Comparison of ENCODE assay signal across 7 mouse cellular contexts in genomic region chr2:93068942-93069341, GRCm38 (mm10). TPM values are rescaled to one million over a fixed set of nuclear protein-coding genes. Genes with fewer than 3 reads are reported as not detected.
DNase-seq lines count a peak whose midpoint lies in the region; ATAC-seq and TF ChIP-seq lines count a peak whose summit lies in the region.

No protein-coding gene starts in this region.

- no peak overlapping the region for H3K9ac ChIP-seq in MEL (ENCODE audit: control insufficient read depth, low read depth, low read length, poor library complexity, severe bottlenecking)
- H3K9ac ChIP-seq in midbrain, postnatal 0 days (replicated peaks; ENCODE audit: low read length, poor library complexity, severe bottlenecking) = no peak overlapping the region

- 37% methylated on average over 2 of the region's 2 CpGs for WGBS in midbrain, postnatal 0 days

- peak; percentile 74 for TF ChIP-seq RAD21 in MEL (IDR thresholded peaks at IDR 0.05; ENCODE audit: low read depth, low read length)

- H3K27me3 ChIP-seq in MEL (ENCODE audit: control insufficient read depth in 1 of 2, insufficient read depth in 2 of 2, low read length in 2 of 2) = no peaks in the 10 kb centered on the region
- no peaks in the 10 kb centered on the region for H3K27me3 ChIP-seq in midbrain, postnatal 0 days (ENCODE audit: insufficient read depth, low read length)

- H3K9me3 ChIP-seq in MEL (replicated peaks; ENCODE audit: insufficient read depth, low read length) = no peaks in the 10 kb centered on the region
- H3K9me3 ChIP-seq in midbrain, postnatal 0 days (ENCODE audit: low read length) = no peaks in the 10 kb centered on the region

- ATAC-seq in cerebellum, adult (ENCODE audit: insufficient number of reproducible peaks, low FRiP score, low TSS enrichment) = peak; percentile 46
- peak; percentile 40 to 80; a peak in 2 of 4 replicates for ATAC-seq in hematopoietic stem cell, adult 5-6 weeks (replicated peaks in 1 of 2; ENCODE audit: insufficient read depth in 1 of 2, low FRiP score in 2 of 2, low TSS enrichment in 1 of 2, low read depth in 1 of 2, poor library complexity in 2 of 2, severe bottlenecking in 2 of 2)
- ATAC-seq in midbrain, postnatal 0 days (ENCODE audit: low FRiP score) = 0 out of 2 replicates have a peak, but pooled peaks have one; percentile 39

- TF ChIP-seq POLR2A in MEL (IDR thresholded peaks at IDR 0.05; ENCODE audit: control insufficient read depth in 1 of 2, insufficient read depth in 1 of 2, low read depth in 1 of 2, low read length in 2 of 2, poor library complexity in 1 of 2) = no peak

- DNase-seq in left cerebral cortex, postnatal 10 days (ENCODE audit: extremely low spot score in 1 of 2, low spot score in 2 of 2) = peak; percentile 31 to 39
- DNase-seq in left cerebral cortex, postnatal 4 days = no peak
- DNase-seq in MEL (ENCODE audit: low read depth, low spot score) = peak; percentile 38
- DNase-seq in midbrain, postnatal 0 days (ENCODE audit: low spot score) = peak; percentile 78
- no peak for DNase-seq in ovary, adult 18-20 months (ENCODE audit: low spot score)

- H3K36me3 ChIP-seq in MEL (ENCODE audit: control insufficient read depth in 1 of 2, insufficient read depth in 2 of 2, low read length in 2 of 2) = no peaks in the 10 kb centered on the region
- no peaks in the 10 kb centered on the region for H3K36me3 ChIP-seq in midbrain, postnatal 0 days (ENCODE audit: insufficient read depth, low read length)

- H3K27ac ChIP-seq in MEL (ENCODE audit: control insufficient read depth, low read depth, low read length) = no peak overlapping the region
- H3K27ac ChIP-seq in midbrain, postnatal 0 days (ENCODE audit: low read depth, low read length) = no peak overlapping the region

- peak; percentile 18 to 77 (median 54); a peak in 5 of 6 replicates for TF ChIP-seq CTCF in MEL (IDR thresholded peaks at IDR 0.05 in 2 of 3, conservative IDR thresholded peaks at IDR 0.05 in 1 of 3; ENCODE audit: control insufficient read depth in 1 of 3, insufficient read depth in 1 of 3, low read depth in 2 of 3, low read length in 3 of 3, poor library complexity in 1 of 3, severe bottlenecking in 1 of 3)
- TF ChIP-seq CTCF in midbrain, postnatal 0 days (IDR thresholded peaks at IDR 0.05) = peak; percentile 97

- no peaks in the 10 kb centered on the region for H3K4me1 ChIP-seq in MEL (ENCODE audit: control insufficient read depth in 1 of 2, insufficient read depth in 2 of 2, low read length in 2 of 2)
- H3K4me1 ChIP-seq in midbrain, postnatal 0 days (ENCODE audit: insufficient read depth, low read length) = no peaks in the 10 kb centered on the region

- intact Hi-C loops in left cerebral cortex, postnatal 10 days (cut with DNase I) = loop anchor here (2.0 kb wide), 1 partner anchor 130 kb away; no protein-coding TSS in a partner anchor
- intact Hi-C loops in left cerebral cortex, postnatal 4 days (cut with DNase I) = loop anchor here (2.0 kb wide), 1 partner anchor 130 kb away; no protein-coding TSS in a partner anchor

- no peak for TF ChIP-seq EP300 in MEL (IDR thresholded peaks at IDR 0.05; ENCODE audit: low read depth in 1 of 2, low read length in 2 of 2)

- H3K4me3 ChIP-seq in MEL (ENCODE audit: control insufficient read depth in 1 of 2, insufficient read depth in 1 of 2, low read depth in 2 of 2, low read length in 2 of 2) = no peak overlapping the region
- no peak overlapping the region for H3K4me3 ChIP-seq in midbrain, postnatal 0 days (ENCODE audit: low read depth, low read length)

- H3K4me2 ChIP-seq in midbrain, postnatal 0 days (ENCODE audit: low read depth, low read length, poor library complexity, severe bottlenecking) = no peak overlapping the region

- no peaks in the 10 kb centered on the region for H3K79me2 ChIP-seq in MEL (ENCODE audit: control insufficient read depth, insufficient read depth, low read length, poor library complexity)

TF ChIP-seq in MEL, 35 proteins besides CTCF, POLR2A, EP300 and RAD21:
- TF ChIP-seq MAX (IDR thresholded peaks at IDR 0.05; ENCODE audit: low read length) (no peak), ETS1 (IDR thresholded peaks at IDR 0.05; ENCODE audit: low read depth, low read length) (no peak), ZKSCAN1 (IDR thresholded peaks at IDR 0.05; ENCODE audit: low read depth, low read length) (no peak), MAZ (IDR thresholded peaks at IDR 0.05; ENCODE audit: low read depth, low read length) (no peak), USF1 (IDR thresholded peaks at IDR 0.05; ENCODE audit: low read depth, low read length) (no peak), ZC3H11A (IDR thresholded peaks at IDR 0.05; ENCODE audit: low read depth, low read length) (peak; percentile 55), TCF12 (IDR thresholded peaks at IDR 0.05; ENCODE audit: low read depth, low read length) (no peak), CHD1 (IDR thresholded peaks at IDR 0.05; ENCODE audit: low read depth, low read length) (no peak), NELFE (IDR thresholded peaks at IDR 0.05; ENCODE audit: low read depth, low read length) (no peak), RCOR1 (IDR thresholded peaks at IDR 0.05; ENCODE audit: low read depth, low read length) (no peak), SMC3 (IDR thresholded peaks at IDR 0.05; ENCODE audit: low read depth, low read length) (peak; percentile 77), CHD2 (IDR thresholded peaks at IDR 0.05; ENCODE audit: low read length) (no peak)
TF ChIP-seq in MEL: peak in this region for 2.

RNA-seq across cellular contexts. Expression of gene Prdm11, which starts 23.0 kb away (rescaled TPM):
- 10 to 100 TPM; 23.2 to 28.4 TPM for total RNA-seq in left cerebral cortex, postnatal 10 days (2021)
- 10 to 100 TPM; 29.2 to 30.8 TPM for total RNA-seq in left cerebral cortex, postnatal 4 days (2021)
- total RNA-seq in MEL (2012; rRNA removed) = 5.5 and 5.6 TPM in 2 replicates
- 1 to 10 TPM in 1 of 2 experiments, not detected in 1; 9.2 TPM for polyA plus RNA-seq in MEL (2012; ENCODE audit: insufficient read depth in 1 of 2, insufficient read length in 2 of 2, low read depth in 1 of 2, low replicate concordance in 2 of 2, missing spikeins in 1 of 2)
- total RNA-seq in hematopoietic stem cell, adult 5-6 weeks (2017) = 9.3 and 14.1 TPM in 2 replicates
- total RNA-seq in midbrain, postnatal 0 days (2014; rRNA removed) = 12.2 and 14.2 TPM in 2 replicates
- polyA plus RNA-seq in midbrain, postnatal 0 days (2015; fragmentation: Nextera tagmentation; extraction: Ambion mirVana) = 2.1 and 2.6 TPM in 2 replicates

Comparison
In these comparisons a context has a peak if more than half of its experiments do, and no peak if none do; other contexts are left out.
1. DNase-seq: peak in left cerebral cortex, postnatal 10 days (2 of 2), MEL (single experiment) and midbrain, postnatal 0 days (single experiment); none in left cerebral cortex, postnatal 4 days (single experiment) and ovary, adult 18-20 months (single experiment).
2. Peak in every context shown above with its lines, with median percentiles within 50 percentile points of each other: ATAC-seq.